Mouse (Mus musculus): Measurements from ENCODE around the gene Dock6.
A peak's percentile ranks its signal among the peaks of the same experiment; 100 is the strongest.
"Not testable (repeated sequence)": the region's sequence is repeated elsewhere in the genome, so short reads cannot be mapped to it uniquely, and the experiment has no call there.

Gene Dock6

DNA sequence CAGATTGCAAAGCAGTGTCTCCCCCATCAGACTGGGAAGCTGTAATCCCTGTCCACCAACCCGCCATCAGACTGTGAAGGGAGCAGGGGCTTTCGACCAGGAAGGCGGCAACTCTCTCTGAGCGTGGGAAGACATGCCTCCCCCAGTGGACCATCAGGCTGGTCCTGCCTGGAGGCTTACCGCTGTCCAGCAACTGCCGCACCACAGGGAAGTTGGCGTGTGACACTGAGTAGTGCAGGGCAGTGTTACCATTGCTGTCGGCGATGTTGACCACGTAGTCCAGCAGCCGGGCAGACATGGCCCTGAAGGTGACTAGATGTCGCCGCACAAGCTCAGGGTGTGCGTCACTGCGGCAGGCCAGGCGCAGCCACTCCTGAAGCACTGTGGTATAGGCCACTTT lies 78.1 kb downstream of the Dock6 start:
- DNase-seq = no peak

- DNase-seq = not testable (repeated sequence)
Measured at GRCm38 (mm10) chr9:21773396-21773795, 79.0 kb downstream of the Dock6 start.

DNA sequence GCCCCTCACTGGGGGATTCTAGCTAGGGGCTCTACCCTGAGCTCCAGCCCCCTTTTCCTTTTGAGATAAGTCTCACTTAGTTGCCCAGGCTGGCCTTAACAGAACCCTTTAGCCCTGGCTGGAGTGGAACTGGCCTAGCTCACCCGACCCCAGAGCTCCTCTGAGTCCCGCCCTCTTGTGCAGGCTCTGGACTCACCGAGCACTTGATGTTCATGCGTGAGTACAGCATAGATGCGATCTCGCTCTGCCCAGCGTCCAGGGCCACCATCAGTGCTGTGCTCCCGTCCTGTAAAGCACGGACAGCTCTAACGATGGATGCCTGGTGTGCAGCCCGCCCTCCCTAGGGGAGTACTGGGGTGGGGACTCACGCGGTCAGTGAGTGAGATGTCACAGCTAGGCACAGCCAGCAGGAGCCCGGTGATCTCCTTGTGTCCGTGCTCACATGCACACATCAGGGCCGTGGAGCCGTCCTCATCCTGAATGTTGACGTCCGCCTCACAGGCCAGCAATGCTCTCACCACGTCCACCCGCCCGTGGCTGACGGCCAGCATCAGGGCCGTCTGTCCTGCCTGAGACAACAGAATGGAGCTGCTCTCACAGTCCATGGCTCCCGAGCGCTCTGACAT lies 82.8 kb downstream of the Dock6 start:
- peak; percentile 98 for DNase-seq

DNA sequence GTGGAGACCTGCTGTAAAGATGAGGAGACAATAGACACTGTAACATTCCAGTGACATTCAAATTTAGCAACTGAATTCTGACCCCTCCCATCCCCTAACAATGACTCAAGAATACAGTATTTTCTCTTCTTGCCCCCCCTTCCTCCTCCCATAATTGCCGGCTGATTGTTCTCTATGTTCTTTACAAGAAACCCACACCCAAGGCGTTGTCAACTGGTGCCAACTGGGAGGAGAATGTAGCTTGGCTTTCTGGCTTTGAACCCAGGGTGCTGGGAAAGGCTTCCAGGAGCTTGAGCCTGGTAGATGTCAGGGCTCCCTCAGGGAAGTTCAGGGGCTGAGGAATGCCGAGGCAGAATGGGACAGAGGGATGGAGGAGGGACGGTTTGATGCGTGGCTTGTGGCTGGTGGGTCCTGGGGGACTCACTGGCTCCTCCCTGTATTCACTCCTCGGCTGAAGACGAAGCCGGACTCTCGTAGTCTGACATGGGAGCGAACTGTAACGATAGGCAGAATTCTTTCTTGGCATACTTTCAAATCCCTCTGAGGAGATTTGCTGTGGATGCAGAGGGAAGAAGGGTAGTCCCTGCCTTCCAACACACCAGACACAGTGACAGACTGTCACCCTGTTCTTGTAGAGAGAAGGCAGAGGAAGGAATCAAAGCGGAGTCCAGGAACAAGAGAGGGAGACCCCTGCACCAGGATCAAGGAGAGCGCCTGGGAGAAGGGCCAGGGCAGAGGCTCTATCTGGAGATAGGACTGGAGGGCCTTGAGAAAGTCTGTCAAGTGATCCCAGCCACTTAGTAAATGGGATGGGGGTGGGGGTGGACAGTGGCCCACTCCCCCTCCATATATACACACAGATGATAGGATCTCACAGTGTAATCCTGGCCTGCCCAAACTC lies 83.7 kb downstream of the Dock6 start:
- peak; percentile 98 for DNase-seq

- DNase-seq = peak; percentile 98
Measured at GRCm38 (mm10) chr9:21767896-21768295, 84.5 kb downstream of the Dock6 start.

DNA sequence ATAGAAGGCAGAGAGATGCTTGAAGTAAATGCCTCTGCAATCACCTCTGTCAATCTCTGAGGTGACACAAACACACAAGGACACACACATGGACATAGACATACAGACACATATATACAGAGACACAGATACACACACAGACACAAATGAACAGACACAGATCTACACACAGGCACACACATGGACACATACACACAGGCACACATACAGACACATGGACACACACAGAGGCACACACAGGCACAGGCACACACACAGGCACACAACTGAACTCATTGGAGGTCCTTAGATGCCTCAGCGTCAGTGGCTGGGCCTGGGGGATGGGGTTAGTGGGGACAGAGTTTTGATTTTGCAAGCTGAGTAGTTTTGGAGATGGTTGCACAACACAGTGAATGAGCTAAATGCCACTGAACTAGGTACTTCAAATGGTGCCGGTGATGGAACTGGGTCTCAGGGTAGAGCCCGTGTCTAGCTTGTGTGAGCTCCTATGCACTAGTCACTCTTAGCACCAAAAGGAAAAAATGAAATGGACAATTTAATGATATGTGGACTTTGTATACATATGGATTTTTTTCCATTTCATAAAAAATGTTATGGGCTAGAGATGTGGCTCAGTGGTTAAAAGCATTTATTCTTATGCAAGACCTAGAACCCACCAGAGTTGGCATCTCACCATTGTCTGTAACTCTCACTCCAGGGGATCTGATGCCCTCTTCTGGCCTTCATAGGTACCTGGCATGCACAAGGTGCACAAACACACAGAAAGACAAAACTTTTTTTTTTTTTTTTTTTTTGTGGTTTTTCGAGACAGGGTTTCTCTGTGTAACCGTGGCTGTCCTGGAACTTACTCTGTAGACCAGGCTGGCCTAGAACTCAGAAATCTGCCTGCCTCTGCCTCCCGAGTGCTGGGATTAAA lies 88.1 kb downstream of the Dock6 start:
- DNase-seq = no peak

DNA sequence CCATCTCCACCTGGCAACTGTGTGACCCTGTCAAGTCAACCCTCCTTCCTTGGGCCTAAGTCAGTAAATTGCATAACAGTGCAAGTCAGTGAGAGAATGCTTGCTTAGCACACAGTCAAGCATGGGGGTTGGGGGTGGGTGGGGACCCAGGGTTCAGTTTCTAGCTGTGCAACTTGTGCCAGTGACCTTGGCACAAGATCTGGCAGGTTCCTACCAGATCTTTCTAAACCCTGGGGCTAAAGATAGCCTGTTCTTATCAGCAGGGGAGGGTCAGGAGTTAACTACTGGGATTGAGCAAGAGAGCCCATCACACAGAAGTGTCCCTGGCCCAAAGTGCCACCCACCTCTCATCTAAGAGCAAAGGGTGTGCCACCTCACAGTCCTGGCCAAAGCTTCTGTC lies 90.3 kb downstream of the Dock6 start:
- peak; percentile 98 for DNase-seq

GRCm38 (mm10) chr9:21760155-21761088 lies 92.0 kb downstream of the Dock6 start, which contains the start of gene Spc24:
Gene Spc24 (minus strand): TSS chr9:21760303.
- DNase-seq = peak; percentile 100

- no peak for DNase-seq
Measured at GRCm38 (mm10) chr9:21759718-21760117, 92.7 kb downstream of the Dock6 start.

DNA sequence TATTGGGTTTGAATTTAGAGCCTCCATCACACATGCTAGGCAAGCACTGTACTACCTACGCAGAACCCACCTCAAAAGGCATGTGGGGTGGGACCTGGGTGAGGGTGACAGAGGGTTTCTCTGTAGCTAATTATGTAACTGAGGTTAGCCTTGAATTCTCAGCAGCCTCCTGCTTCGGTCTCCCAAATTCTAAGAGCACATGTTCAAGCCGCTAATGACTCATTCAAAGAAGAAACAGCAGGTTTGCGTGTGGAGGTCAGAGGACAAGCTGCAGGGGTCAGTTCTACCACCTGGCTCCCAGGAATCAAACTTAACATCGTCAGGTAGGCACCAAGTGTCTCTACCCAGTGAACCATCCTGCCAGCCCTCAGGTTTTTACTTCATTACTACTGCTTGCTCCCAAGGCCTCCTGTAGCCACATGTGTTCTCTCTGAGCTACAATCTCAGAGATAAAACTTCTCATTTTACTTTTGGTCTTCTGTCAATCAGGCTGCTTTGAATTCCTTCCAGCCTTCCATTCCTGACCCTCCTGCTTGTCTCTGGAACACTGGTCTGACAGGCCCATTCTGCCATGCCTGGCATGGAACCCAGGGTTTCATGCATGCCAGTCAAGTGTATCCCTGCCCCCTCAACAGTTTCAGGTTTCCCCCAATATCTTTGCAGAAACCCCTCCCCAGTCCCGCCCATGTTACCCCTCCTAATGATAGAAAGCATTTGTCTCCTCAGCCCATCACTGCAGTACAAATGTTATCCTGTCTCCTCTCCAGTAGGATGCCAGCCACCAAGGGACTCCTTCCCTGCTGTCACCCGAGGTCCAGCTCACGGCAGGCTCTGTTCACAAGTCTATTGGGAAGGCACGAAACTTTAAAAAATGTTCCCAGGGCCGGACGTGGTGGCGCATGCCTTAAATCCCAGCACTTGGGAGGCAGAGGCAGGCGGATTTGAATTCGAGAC lies 93.6 kb downstream of the Dock6 start:
- DNase-seq = no peak

DNA sequence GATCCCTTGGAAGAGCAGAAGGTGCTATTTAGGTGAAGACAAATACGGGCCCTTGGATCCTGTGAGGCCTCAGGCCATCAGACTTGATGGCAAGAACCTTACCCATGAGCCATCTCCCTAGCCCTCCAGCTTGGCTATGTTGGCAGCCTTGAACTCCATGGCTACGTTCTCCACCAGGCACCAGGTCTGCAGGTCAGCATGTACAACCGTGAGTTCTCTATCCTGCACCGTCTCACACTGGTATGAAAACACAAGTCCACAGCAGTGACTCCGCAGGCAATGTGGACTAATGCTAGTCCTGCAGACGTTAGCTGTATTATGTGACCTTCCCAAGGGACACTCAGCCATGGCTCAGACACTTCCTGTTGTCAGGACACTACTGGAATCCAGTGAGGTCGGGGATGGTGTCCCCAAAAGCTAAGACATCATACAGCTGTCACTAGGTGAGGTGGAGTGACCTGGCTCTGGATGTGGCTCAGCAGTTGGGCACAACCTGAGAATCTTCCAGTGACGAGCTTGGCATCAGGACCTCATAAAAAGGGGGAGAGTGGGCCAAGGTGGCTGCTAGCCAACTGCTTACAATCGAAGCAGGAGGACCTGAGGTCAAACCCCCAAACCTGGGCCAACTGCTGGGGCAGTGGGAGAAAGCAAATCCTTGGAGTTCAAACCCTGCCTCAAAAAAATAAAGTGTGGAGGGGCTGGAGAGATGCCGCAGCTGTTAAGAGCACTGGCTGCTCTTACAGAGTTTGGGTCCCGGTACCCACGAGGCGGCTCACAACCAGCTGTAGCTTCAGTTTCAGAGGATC lies 97.7 kb downstream of the Dock6 start:
- DNase-seq = peak; percentile 96

DNA sequence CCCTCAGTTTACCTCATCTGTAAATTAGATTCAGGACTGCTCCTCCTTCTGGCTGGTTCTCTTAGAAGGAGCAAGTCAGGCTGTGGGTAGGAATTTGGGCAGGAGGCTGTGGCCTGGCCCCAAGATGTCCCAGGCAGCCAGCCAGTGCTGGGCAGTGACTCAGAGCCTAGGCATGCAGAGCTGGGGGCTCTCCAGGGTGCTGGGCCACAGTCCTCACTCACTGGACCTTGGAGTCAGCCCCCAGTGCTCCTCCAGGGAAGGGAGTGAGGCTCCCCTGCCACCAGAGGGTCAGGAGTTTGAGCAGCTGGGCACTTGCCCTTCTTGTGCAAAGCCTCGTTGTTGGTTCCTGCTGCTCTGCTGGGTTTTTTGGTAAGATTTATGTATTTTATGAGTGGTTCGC lies 98.4 kb downstream of the Dock6 start:
- DNase-seq = peak; percentile 98

- DNase-seq = peak; percentile 98
Measured at GRCm38 (mm10) chr9:21752252-21752792, 100.1 kb downstream of the Dock6 start.

DNA sequence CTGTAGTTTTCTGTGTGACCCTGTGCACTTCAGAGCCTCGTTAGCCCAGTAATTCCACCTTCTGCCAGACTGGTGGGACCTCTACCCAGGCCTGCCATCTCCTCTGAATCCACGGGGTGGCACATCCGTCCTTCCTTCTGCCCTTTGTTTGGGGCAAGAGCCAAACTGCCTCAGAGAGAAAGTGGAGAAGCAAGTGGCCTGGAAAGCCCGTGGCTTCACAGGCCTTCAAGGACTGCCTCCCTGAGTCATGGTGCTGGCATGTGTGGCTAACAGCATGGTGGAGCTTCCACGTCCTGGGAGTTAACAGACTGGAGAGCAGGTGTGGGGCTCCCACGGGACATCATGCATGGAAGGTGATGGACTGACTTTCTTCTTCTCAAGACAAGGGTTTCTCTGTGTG lies 101.1 kb downstream of the Dock6 start:
- DNase-seq = peak; percentile 94

DNA sequence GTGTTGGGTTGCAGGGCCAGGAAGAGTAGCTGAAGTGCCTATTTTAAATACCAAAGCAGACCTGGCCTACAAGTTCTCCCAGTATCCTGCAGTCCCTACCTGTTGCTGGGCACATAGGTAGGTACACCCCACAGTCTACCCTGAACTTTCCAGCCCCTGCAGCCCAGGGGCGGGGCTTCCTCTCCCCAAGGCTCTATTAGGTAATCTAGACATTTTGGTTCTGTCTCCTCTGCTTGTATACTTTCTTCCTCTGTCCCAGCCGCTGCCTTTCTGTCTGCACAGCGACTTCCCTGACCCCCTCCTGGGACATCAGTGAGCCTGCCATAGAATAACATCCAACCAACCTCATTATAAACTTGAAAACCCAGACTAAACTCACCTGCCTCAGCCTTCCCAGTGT lies 102.1 kb downstream of the Dock6 start:
- no peak for DNase-seq
